Mouse (Mus musculus): Measurements from ENCODE around the gene Skp1a. TPM values are rescaled to one million over a fixed set of nuclear protein-coding genes. Genes with fewer than 3 reads are reported as not detected.

Skp1a gene
- total and polyA plus RNA-seq, 3 experiments = 169 to 1,533 (median 445) TPM

DNA sequence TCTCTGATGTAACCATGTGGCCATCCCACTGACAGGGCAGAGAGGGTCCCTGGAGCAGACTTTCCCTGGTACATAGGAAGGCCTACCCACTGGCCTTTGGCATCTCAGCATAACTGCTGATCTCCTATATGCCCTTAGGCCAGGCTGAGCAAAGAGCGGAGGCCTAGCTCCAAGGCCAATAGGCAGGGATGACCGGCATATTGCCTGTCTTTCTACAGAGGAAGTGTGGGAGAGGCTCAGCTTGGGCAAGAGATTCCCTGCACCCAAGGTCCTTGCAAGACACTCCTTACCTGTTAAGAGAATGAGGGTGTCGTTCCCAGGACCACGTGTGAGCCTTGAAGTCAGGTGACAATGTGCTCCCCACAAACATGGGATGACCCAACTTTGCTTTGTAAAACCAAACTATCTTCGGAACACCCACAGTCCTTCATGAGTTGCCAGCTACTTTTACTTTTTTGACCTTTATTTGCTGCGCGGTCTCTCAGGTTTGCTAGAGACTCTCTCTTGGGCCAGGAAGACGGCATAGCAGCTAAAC, 47.9 kb downstream of the Skp1a start:
- no peak for DNase-seq (ENCODE audit: low read depth, low spot score)
- TF ChIP-seq USF2 (IDR thresholded peaks at IDR 0.05; ENCODE audit: borderline replicate concordance in 1 of 2, insufficient read depth in 1 of 2, low read depth in 1 of 2, low read length in 2 of 2) (no peak), BHLHE40 (IDR thresholded peaks at IDR 0.05; ENCODE audit: borderline replicate concordance, low read depth, low read length) (no peak), HCFC1 (IDR thresholded peaks at IDR 0.05; ENCODE audit: low read depth, low read length) (no peak), CHD2 (IDR thresholded peaks at IDR 0.05; ENCODE audit: low read length) (no peak), ZMIZ1 (IDR thresholded peaks at IDR 0.05; ENCODE audit: low read depth, low read length) (no peak), GATA1 (IDR thresholded peaks at IDR 0.05; ENCODE audit: low read depth, low read length) (no peak), SIN3A (IDR thresholded peaks at IDR 0.05; ENCODE audit: low read length) (no peak), TCF12 (IDR thresholded peaks at IDR 0.05; ENCODE audit: low read depth, low read length) (no peak), UBTF (IDR thresholded peaks at IDR 0.05; ENCODE audit: borderline replicate concordance, insufficient read depth, low read depth, low read length) (no peak), NELFE (IDR thresholded peaks at IDR 0.05; ENCODE audit: low read depth, low read length) (no peak), RCOR1 (IDR thresholded peaks at IDR 0.05; ENCODE audit: low read depth, low read length) (no peak), NRF1 (IDR thresholded peaks at IDR 0.05; ENCODE audit: insufficient read depth, low read depth, low read length, poor library complexity, severe bottlenecking) (no peak), POLR2A (IDR thresholded peaks at IDR 0.05; ENCODE audit: control insufficient read depth in 1 of 2, insufficient read depth in 1 of 2, low read depth in 1 of 2, low read length in 2 of 2, poor library complexity in 1 of 2) (no peak)
- no peaks in the 10 kb centered on the region for H3K36me3 ChIP-seq (ENCODE audit: control insufficient read depth in 1 of 2, insufficient read depth in 2 of 2, low read length in 2 of 2)
- no peaks in the 10 kb centered on the region for H3K4me1 ChIP-seq (ENCODE audit: control insufficient read depth in 1 of 2, insufficient read depth in 2 of 2, low read length in 2 of 2)
- no peaks in the 10 kb centered on the region for H3K9me3 ChIP-seq (replicated peaks; ENCODE audit: insufficient read depth, low read length)
- H3K27me3 ChIP-seq (ENCODE audit: control insufficient read depth in 1 of 2, insufficient read depth in 2 of 2, low read length in 2 of 2) = no peaks in the 10 kb centered on the region
- no peaks in the 10 kb centered on the region for H3K79me2 ChIP-seq (ENCODE audit: control insufficient read depth, insufficient read depth, low read length, poor library complexity)
- no peak overlapping the region for H3K9ac ChIP-seq (ENCODE audit: control insufficient read depth, low read depth, low read length, poor library complexity, severe bottlenecking)
- H3K27ac ChIP-seq (ENCODE audit: control insufficient read depth, low read depth, low read length) = no peak overlapping the region
- H3K4me3 ChIP-seq (ENCODE audit: control insufficient read depth in 1 of 2, insufficient read depth in 1 of 2, low read depth in 2 of 2, low read length in 2 of 2) = no peak overlapping the region

DNA sequence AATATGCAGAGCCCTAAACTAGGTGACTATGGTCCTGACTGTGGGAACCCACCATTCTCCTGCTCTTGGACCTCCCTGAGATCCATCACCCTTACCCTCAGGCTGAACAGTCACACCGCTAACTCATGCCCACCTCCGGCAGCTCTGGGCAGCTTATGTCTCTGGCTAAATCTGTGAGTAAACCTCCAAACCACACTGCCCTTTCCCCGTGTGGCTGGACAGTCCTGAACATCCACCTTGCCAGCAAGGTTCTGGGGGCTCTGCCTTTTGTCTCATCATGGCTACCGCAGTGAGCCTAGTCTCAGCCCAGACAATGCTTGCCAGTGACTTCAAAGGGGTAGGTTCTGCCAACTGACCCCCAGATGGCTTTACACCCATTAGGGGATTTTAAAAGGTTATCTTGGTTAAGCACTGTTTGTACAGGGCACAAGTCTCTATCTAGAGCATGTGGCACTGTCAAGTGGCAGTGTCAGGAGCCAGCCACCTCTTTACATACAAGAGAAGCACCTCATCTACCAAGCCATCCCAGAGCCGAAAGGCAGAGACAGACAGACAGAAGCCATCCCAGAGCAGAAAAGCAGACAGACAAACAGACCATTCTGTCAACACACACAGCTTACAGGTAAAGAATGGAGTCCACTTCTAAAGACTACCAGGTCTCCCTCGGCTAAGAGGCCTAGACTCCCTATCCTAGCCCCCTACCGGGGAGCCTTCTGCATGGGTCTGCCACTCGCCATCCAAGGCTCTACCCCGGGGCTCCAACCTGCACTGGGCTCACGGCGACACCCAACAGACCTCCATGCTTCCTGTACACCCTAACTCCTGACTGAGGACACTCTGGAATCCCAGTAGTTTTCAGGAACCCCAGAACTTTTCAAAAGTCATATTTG, 49.0 kb downstream of the Skp1a start:
- H3K4me3 ChIP-seq (ENCODE audit: control insufficient read depth in 1 of 2, insufficient read depth in 1 of 2, low read depth in 2 of 2, low read length in 2 of 2) = no peak overlapping the region
- H3K9me3 ChIP-seq (replicated peaks; ENCODE audit: insufficient read depth, low read length) = no peaks in the 10 kb centered on the region
- H3K9ac ChIP-seq (ENCODE audit: control insufficient read depth, low read depth, low read length, poor library complexity, severe bottlenecking) = no peak overlapping the region
- TF ChIP-seq KAT2A (conservative IDR thresholded peaks at IDR 0.05; ENCODE audit: low read depth, low read length) (no peak), TBP (IDR thresholded peaks at IDR 0.05; ENCODE audit: low read depth, low read length) (no peak), BHLHE40 (IDR thresholded peaks at IDR 0.05; ENCODE audit: borderline replicate concordance, low read depth, low read length) (no peak), SMC3 (IDR thresholded peaks at IDR 0.05; ENCODE audit: low read depth, low read length) (no peak), CHD2 (IDR thresholded peaks at IDR 0.05; ENCODE audit: low read length) (no peak), POLR2AphosphoS5 (IDR thresholded peaks at IDR 0.05; ENCODE audit: borderline replicate concordance, low read depth, low read length) (no peak), POLR2A (IDR thresholded peaks at IDR 0.05; ENCODE audit: control insufficient read depth in 1 of 2, insufficient read depth in 1 of 2, low read depth in 1 of 2, low read length in 2 of 2, poor library complexity in 1 of 2) (no peak), MAX (IDR thresholded peaks at IDR 0.05; ENCODE audit: low read length) (no peak), RAD21 (IDR thresholded peaks at IDR 0.05; ENCODE audit: low read depth, low read length) (no peak), GABPA (IDR thresholded peaks at IDR 0.05; ENCODE audit: low read depth, low read length) (no peak), SIN3A (IDR thresholded peaks at IDR 0.05; ENCODE audit: low read length) (no peak), MYC (IDR thresholded peaks at IDR 0.05; ENCODE audit: low read depth, low read length) (no peak), E2F4 (IDR thresholded peaks at IDR 0.05; ENCODE audit: borderline replicate concordance, low read depth, low read length) (no peak), ZNF384 (IDR thresholded peaks at IDR 0.05; ENCODE audit: low read depth, low read length) (no peak), ZC3H11A (IDR thresholded peaks at IDR 0.05; ENCODE audit: low read depth, low read length) (no peak)
- no peaks in the 10 kb centered on the region for H3K36me3 ChIP-seq (ENCODE audit: control insufficient read depth in 1 of 2, insufficient read depth in 2 of 2, low read length in 2 of 2)
- H3K79me2 ChIP-seq (ENCODE audit: control insufficient read depth, insufficient read depth, low read length, poor library complexity) = no peaks in the 10 kb centered on the region
- DNase-seq (ENCODE audit: low read depth, low spot score) = no peak
- no peaks in the 10 kb centered on the region for H3K27me3 ChIP-seq (ENCODE audit: control insufficient read depth in 1 of 2, insufficient read depth in 2 of 2, low read length in 2 of 2)
- no peak overlapping the region for H3K27ac ChIP-seq (ENCODE audit: control insufficient read depth, low read depth, low read length)
- no peaks in the 10 kb centered on the region for H3K4me1 ChIP-seq (ENCODE audit: control insufficient read depth in 1 of 2, insufficient read depth in 2 of 2, low read length in 2 of 2)
